Mouse (Mus musculus): ENCODE results near the gene Pde6d. TPM values are rescaled to one million over a fixed set of nuclear protein-coding genes. Genes with fewer than 3 reads are reported as not detected.
A peak's percentile ranks its signal among the peaks of the same experiment; 100 is the strongest.

Pde6d gene
- polyA plus RNA-seq, 1 experiment: 70.0 TPM

DNA sequence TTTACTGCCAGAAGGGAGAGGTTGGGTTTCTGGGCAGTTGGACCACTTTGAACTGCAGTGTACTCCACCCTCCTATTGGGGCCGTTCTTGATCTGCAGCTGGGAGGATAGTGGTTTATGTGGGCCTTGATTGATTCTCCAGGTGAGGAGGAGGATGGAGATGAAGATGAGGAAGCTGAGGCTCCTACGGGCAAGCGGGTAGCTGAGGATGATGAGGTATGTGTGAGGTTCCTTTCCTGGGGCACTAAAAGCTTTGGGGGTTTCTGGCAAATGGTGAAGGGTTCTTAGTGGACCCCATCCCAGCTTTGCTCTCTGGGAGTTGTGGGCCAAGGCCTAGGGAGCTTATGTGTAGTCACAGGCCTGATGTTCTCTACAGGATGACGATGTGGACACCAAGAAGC, 52.8 kb downstream of the Pde6d start:
- H3K4me3 ChIP-seq (ENCODE audit: control insufficient read depth, low read depth, low read length): no peak overlapping the region
- no peak overlapping the region for H3K27ac ChIP-seq (ENCODE audit: control insufficient read depth, insufficient read depth, low read depth, low read length)
- H3K36me3 ChIP-seq (ENCODE audit: control insufficient read depth, insufficient read depth, low read length): no peaks in the 10 kb centered on the region
- no peak for TF ChIP-seq POLR2A (IDR thresholded peaks at IDR 0.05; ENCODE audit: control insufficient read depth, low read depth, low read length)
- TF ChIP-seq CTCF (IDR thresholded peaks at IDR 0.05; ENCODE audit: control insufficient read depth, insufficient read depth, insufficient replicate concordance, low read depth, low read length): no peak
- no peaks in the 10 kb centered on the region for H3K27me3 ChIP-seq (ENCODE audit: control insufficient read depth, insufficient read depth, low read length)
- peaks cover 19% of the 10 kb centered on the region for H3K4me1 ChIP-seq (ENCODE audit: control insufficient read depth, insufficient read depth, low read length)

DNA sequence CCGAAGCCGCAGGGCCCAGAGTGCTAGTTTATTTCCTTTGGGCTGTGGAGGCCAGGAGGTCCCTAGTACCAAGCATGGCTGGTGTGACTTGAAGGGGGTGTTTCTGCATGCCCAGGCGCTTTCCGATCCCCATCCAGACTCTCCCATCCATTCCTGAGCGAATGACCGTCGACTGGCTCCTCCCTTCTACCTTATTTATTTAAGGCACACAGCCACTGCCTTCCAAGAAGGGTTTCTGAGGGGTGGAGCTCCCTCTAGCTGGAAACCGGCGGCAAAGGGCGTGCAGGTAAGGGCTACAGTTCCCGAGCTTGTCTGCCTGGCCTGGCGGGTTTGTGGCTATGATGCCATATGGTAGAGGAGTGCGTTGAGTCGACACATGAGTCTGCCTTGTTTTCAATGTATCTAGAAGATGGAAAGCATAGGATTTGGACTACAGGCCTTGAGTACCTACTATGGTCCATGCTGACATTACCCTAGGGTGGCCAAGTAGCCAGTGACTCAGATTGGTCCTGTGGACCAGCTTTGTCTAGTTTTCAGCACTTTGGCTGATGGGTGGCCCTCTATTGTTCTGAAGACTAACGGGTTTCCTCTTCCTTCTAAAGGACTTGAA, 53.8 kb downstream of the Pde6d start:
- Histone ChIP-seq H3K27ac (ENCODE audit: control insufficient read depth, insufficient read depth, low read depth, low read length) (peak overlapping the region; percentile 93), H3K27me3 (ENCODE audit: control insufficient read depth, insufficient read depth, low read length) (no peaks in the 10 kb centered on the region), H3K4me1 (ENCODE audit: control insufficient read depth, insufficient read depth, low read length) (peaks cover 22% of the 10 kb centered on the region), H3K4me3 (ENCODE audit: control insufficient read depth, low read depth, low read length) (peak overlapping the region; percentile 92), H3K36me3 (ENCODE audit: control insufficient read depth, insufficient read depth, low read length) (no peaks in the 10 kb centered on the region)
- no peak for TF ChIP-seq CTCF (IDR thresholded peaks at IDR 0.05; ENCODE audit: control insufficient read depth, insufficient read depth, insufficient replicate concordance, low read depth, low read length)
- TF ChIP-seq POLR2A (IDR thresholded peaks at IDR 0.05; ENCODE audit: control insufficient read depth, low read depth, low read length): no peak

DNA sequence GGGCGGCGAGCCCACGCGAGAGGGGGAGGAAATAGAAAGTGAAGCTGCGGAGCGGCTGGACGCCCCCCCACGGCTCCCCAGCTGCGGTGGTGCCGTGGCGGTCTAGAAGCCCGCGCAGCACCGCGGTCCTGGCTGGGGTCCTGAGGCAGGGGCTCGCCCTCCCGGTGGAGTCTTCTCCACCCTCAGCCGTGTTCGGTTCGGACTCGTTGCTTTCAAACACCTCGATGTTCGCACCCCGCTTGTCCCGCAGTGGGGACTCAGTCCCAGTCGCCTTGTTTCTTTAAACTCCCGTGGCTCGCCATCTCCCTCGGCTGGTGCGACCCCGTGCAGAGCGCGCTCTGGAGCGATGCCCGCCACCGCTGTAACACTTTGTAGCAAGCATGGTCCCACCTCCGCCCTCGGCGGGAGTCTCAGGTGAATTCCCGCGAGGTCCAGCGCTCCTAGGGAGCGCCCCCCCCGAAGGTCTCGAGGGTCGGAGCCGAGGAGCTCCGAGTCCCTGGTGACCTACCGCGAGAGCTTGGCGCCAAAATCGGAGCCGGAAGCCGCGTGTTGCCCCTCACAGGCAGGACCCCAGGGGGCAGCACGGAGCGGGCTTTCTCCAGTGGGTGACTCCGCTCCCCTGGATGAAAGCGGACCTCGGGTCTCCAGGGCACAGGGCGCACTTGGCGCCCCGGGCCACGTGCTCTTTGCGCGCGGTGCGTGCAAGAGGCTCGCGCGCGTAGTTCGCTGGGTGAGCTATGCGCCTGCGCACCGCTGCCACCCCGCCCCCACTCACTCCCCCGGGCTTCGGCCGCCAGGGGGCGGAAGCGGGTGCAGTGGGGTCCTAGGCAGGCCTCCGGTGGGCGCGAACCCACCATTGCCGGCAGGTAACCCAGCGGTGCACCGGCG, 54.6 kb downstream of the Pde6d start:
- H3K27ac ChIP-seq (ENCODE audit: control insufficient read depth, insufficient read depth, low read depth, low read length): peak overlapping the region; percentile 93
- peak overlapping the region; percentile 92 for H3K4me3 ChIP-seq (ENCODE audit: control insufficient read depth, low read depth, low read length)
- H3K4me1 ChIP-seq (ENCODE audit: control insufficient read depth, insufficient read depth, low read length): peaks cover 25% of the 10 kb centered on the region
- no peaks in the 10 kb centered on the region for H3K36me3 ChIP-seq (ENCODE audit: control insufficient read depth, insufficient read depth, low read length)
- no peak for TF ChIP-seq POLR2A (IDR thresholded peaks at IDR 0.05; ENCODE audit: control insufficient read depth, low read depth, low read length)
- peak; percentile 63; the same call in 1 of the 2 replicates for TF ChIP-seq CTCF (IDR thresholded peaks at IDR 0.05; ENCODE audit: control insufficient read depth, insufficient read depth, insufficient replicate concordance, low read depth, low read length)
- H3K27me3 ChIP-seq (ENCODE audit: control insufficient read depth, insufficient read depth, low read length): no peaks in the 10 kb centered on the region

DNA sequence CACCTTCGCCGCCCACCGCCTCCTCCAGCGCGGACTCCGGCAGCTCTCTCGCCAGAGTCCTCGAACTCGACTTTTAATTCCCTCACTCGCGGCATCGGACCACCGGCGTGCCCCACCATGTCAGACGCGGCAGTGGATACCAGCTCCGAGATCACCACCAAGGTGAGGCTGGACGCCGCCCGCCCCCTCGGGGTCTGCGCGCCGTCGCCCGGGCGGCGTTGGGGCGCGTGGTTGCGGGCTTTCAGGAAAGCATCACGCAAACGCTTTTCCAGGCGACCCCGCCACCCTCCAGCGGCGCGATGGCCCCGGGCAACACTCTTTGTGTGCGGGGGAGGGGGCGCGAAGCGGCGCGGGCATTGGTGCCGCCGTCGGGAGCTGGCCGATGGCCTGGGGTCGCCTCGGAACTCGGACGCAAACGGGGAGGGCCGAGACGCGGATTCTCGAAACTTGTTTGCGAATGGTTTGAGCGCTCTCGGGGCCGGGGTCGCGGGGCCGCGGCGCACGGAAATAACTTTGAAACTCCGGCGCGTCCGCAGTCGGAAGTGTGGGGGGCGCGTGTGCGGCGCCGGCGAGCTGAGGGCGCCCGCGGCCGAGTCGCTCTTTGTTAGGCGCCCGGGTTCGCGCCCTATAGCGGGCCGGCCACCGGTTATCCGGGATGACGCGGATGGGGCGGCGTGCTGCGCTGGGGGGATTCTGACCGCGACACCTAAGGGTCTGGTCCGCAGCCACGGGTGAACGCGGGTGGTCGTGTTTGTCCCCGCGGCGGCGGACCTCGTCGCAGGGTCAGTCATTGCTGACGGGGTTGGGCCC, 55.4 kb downstream of the Pde6d start:
- H3K36me3 ChIP-seq (ENCODE audit: control insufficient read depth, insufficient read depth, low read length): no peaks in the 10 kb centered on the region
- H3K4me3 ChIP-seq (ENCODE audit: control insufficient read depth, low read depth, low read length): peak overlapping the region; percentile 92
- H3K27me3 ChIP-seq (ENCODE audit: control insufficient read depth, insufficient read depth, low read length): no peaks in the 10 kb centered on the region
- H3K4me1 ChIP-seq (ENCODE audit: control insufficient read depth, insufficient read depth, low read length): peaks cover 21% of the 10 kb centered on the region
- H3K27ac ChIP-seq (ENCODE audit: control insufficient read depth, insufficient read depth, low read depth, low read length): peak overlapping the region; percentile 93
- TF ChIP-seq CTCF (IDR thresholded peaks at IDR 0.05; ENCODE audit: control insufficient read depth, insufficient read depth, insufficient replicate concordance, low read depth, low read length) (no peak), POLR2A (IDR thresholded peaks at IDR 0.05; ENCODE audit: control insufficient read depth, low read depth, low read length) (no peak)

DNA sequence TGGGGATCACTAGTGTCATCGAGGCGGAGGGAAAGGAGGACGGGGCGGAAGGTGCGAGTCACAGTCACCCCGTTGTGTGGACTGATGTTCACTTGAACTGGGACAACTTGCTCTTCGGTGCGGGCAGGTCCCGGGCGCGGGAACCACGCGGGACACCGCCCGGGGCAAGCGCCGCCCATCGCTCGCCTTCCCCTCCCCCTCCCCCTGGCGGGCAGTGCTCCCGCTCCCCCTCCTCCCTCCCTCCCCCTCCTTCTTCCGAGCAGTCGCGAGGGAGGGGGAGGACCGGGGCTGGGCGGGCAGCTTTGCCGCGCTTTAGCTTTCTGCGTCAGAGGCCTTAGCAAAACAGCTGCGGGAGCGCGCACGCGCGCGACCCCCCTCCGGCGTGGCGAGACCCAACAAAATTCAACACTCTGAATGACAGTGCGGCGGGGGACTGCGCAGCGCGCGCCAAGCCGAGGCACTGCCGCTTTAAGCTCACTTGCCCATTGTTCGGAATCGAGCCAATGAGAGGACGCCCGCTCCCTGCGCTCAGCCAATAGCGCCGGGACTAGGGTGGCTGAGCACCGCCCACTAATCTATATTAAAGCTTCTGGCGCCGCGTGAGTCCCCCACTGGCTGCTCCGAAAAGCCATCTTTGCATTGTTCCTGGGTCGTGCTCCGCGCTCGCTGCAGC, 56.2 kb downstream of the Pde6d start, which contains the start of gene Ptma:
Gene Ptma (plus strand): TSS at position 611 of the 673 bp plus-strand sequence.
- no peaks in the 10 kb centered on the region for H3K27me3 ChIP-seq (ENCODE audit: control insufficient read depth, insufficient read depth, low read length)
- TF ChIP-seq POLR2A (IDR thresholded peaks at IDR 0.05; ENCODE audit: control insufficient read depth, low read depth, low read length) (peak; percentile 72; the same call in 1 of the 2 replicates), CTCF (IDR thresholded peaks at IDR 0.05; ENCODE audit: control insufficient read depth, insufficient read depth, insufficient replicate concordance, low read depth, low read length) (no peak)
- H3K36me3 ChIP-seq (ENCODE audit: control insufficient read depth, insufficient read depth, low read length): no peaks in the 10 kb centered on the region
- peaks cover 21% of the 10 kb centered on the region for H3K4me1 ChIP-seq (ENCODE audit: control insufficient read depth, insufficient read depth, low read length)
- peak within 1 kb of the TSS; percentile 92 for H3K4me3 ChIP-seq (ENCODE audit: control insufficient read depth, low read depth, low read length)
- peak within 1 kb of the TSS; percentile 100 for H3K27ac ChIP-seq (ENCODE audit: control insufficient read depth, insufficient read depth, low read depth, low read length)

DNA sequence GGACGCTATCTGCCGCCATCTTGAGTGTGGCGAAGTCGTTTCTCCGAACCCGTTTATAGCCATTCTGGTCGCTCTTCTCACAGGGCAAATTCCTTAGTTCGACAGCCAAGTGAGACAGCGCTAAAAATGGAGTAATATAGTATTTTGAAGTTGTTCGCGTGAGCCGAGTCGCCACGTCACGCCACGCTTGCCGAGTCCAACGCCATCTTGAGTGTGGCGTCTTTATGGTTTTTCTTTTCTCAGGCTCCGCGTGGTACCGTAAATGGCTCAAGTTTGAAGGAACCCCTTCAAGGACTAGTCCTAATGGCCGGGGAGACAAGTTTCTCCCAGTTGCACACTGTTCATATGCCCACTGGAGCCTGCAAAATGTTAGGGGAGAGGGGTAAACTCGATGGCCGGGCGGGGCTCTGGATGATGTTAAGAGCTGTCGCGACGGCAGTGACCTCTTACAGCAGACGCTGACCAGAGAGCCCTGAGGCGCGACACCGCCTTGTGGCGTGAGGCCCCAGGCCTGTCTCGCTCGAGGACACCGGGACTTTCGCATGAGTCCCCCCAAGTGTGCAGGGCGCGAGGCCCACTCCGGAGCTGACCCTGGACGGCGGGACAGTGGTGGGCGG, 56.8 kb downstream of the Pde6d start:
- H3K4me3 ChIP-seq (ENCODE audit: control insufficient read depth, low read depth, low read length): peak overlapping the region; percentile 92
- no peaks in the 10 kb centered on the region for H3K36me3 ChIP-seq (ENCODE audit: control insufficient read depth, insufficient read depth, low read length)
- H3K27me3 ChIP-seq (ENCODE audit: control insufficient read depth, insufficient read depth, low read length): no peaks in the 10 kb centered on the region
- TF ChIP-seq POLR2A (IDR thresholded peaks at IDR 0.05; ENCODE audit: control insufficient read depth, low read depth, low read length) (peak; percentile 2; the same call in 1 of the 2 replicates), CTCF (IDR thresholded peaks at IDR 0.05; ENCODE audit: control insufficient read depth, insufficient read depth, insufficient replicate concordance, low read depth, low read length) (no peak; the same call in 1 of the 2 replicates)
- peaks cover 21% of the 10 kb centered on the region for H3K4me1 ChIP-seq (ENCODE audit: control insufficient read depth, insufficient read depth, low read length)
- peak overlapping the region; percentile 100 for H3K27ac ChIP-seq (ENCODE audit: control insufficient read depth, insufficient read depth, low read depth, low read length)
